Mouse (Mus musculus) fibroblast of lung, adult 2 months (primary cell): ENCODE data around the gene Foxn3.

Source experiments
- DNase-seq: peaks from one replicate; pipeline ENCODE4 v3.0.0-alpha.2; 2011; ENCODE audit warnings: low read depth

Gene Foxn3

GRCm38 (mm10) chr12:99172170-99172569 lies 391.2 kb downstream of the Foxn3 start:
- DNase-seq: no peak

GRCm38 (mm10) chr12:99169925-99170324 lies 393.5 kb downstream of the Foxn3 start:
- no peak for DNase-seq

- DNase-seq: no peak
These were observed 397.3 kb downstream of the Foxn3 start for GRCm38 (mm10) chr12:99166091-99166490.

- no peak for DNase-seq
These were observed 400.1 kb downstream of the Foxn3 start for GRCm38 (mm10) chr12:99163342-99163682.

- DNase-seq: no peak
These were observed 400.6 kb downstream of the Foxn3 start for GRCm38 (mm10) chr12:99162639-99163341.

GRCm38 (mm10) chr12:99162188-99162587 lies 401.2 kb downstream of the Foxn3 start:
- no peak for DNase-seq

- peak; percentile 21 for DNase-seq
These were observed 403.3 kb downstream of the Foxn3 start for GRCm38 (mm10) chr12:99160061-99160460.

GRCm38 (mm10) chr12:99155904-99156303 lies 407.5 kb downstream of the Foxn3 start:
- DNase-seq: no peak

GRCm38 (mm10) chr12:99154230-99154629 lies 409.2 kb downstream of the Foxn3 start:
- DNase-seq: no peak

GRCm38 (mm10) chr12:99153664-99154063 lies 409.7 kb downstream of the Foxn3 start:
- DNase-seq: no peak

- DNase-seq: no peak
These were observed 413.3 kb downstream of the Foxn3 start for GRCm38 (mm10) chr12:99150126-99150525.

GRCm38 (mm10) chr12:99149193-99149592 lies 414.2 kb downstream of the Foxn3 start:
- DNase-seq: no peak
